Mouse (Mus musculus): Measurements from ENCODE around the gene Dph2. TPM values are rescaled to one million over a fixed set of nuclear protein-coding genes. Genes with fewer than 3 reads are reported as not detected.

Dph2 gene
- polyA plus RNA-seq, 1 experiment from 2014 or later: 15.8 TPM

GRCm38 (mm10) chr4:117871787-117872186 lies 20.0 kb downstream of the Dph2 start:
- Histone ChIP-seq H3K4me1 (peaks cover 25% of the 10 kb centered on the region), H3K9ac (no peak overlapping the region), H3K27me3 (no peaks in the 10 kb centered on the region), H3K4me3 (replicated peaks) (no peak overlapping the region), H3K4me2 (replicated peaks) (no peak overlapping the region), H3K9me3 (replicated peaks) (no peaks in the 10 kb centered on the region), H3K36me3 (peaks cover 35% of the 10 kb centered on the region), H3K27ac (replicated peaks) (no peak overlapping the region)
- ATAC-seq (ENCODE audit: insufficient number of reproducible peaks, low FRiP score, low TSS enrichment, low read depth): 0 out of 2 replicates have a peak, but pooled peaks have one; percentile 17
- 44% methylated on average over 7 of the region's 7 CpGs for WGBS

- H3K9me3 ChIP-seq (replicated peaks): no peaks in the 10 kb centered on the region
- no peak for ATAC-seq (ENCODE audit: insufficient number of reproducible peaks, low FRiP score, low TSS enrichment, low read depth)
- H3K27ac ChIP-seq (replicated peaks): no peak overlapping the region
- H3K27me3 ChIP-seq: no peaks in the 10 kb centered on the region
- H3K9ac ChIP-seq: no peak overlapping the region
- H3K4me2 ChIP-seq (replicated peaks): no peak overlapping the region
- H3K4me3 ChIP-seq (replicated peaks): no peak overlapping the region
- peaks cover 38% of the 10 kb centered on the region for H3K4me1 ChIP-seq
- WGBS: 48% methylated on average over 1 of the region's 1 CpGs
- H3K36me3 ChIP-seq: peaks cover 23% of the 10 kb centered on the region
Measured at GRCm38 (mm10) chr4:117870437-117870836, 21.4 kb downstream of the Dph2 start.

- WGBS: 59% methylated on average over 9 of the region's 9 CpGs
- no peak overlapping the region for H3K4me2 ChIP-seq (replicated peaks)
- no peaks in the 10 kb centered on the region for H3K27me3 ChIP-seq
- H3K4me1 ChIP-seq: peaks cover 38% of the 10 kb centered on the region
- no peak for ATAC-seq (ENCODE audit: insufficient number of reproducible peaks, low FRiP score, low TSS enrichment, low read depth)
- peaks cover 13% of the 10 kb centered on the region for H3K36me3 ChIP-seq
- H3K9me3 ChIP-seq (replicated peaks): no peaks in the 10 kb centered on the region
- no peak overlapping the region for H3K4me3 ChIP-seq (replicated peaks)
- H3K27ac ChIP-seq (replicated peaks): no peak overlapping the region
- no peak overlapping the region for H3K9ac ChIP-seq
Measured at GRCm38 (mm10) chr4:117869317-117869716, 22.5 kb downstream of the Dph2 start.

GRCm38 (mm10) chr4:117867823-117868222 lies 24.0 kb downstream of the Dph2 start:
- 14% methylated on average over 24 of the region's 24 CpGs for WGBS
- peaks cover 39% of the 10 kb centered on the region for H3K4me1 ChIP-seq
- H3K36me3 ChIP-seq: no peaks in the 10 kb centered on the region; the same call in 1 of the 2 replicates
- no peaks in the 10 kb centered on the region for H3K27me3 ChIP-seq
- peak overlapping the region; percentile 10 for H3K4me2 ChIP-seq (replicated peaks)
- ATAC-seq (ENCODE audit: insufficient number of reproducible peaks, low FRiP score, low TSS enrichment, low read depth): no peak
- H3K4me3 ChIP-seq (replicated peaks): no peak overlapping the region
- H3K9me3 ChIP-seq (replicated peaks): no peaks in the 10 kb centered on the region
- no peak overlapping the region for H3K9ac ChIP-seq
- H3K27ac ChIP-seq (replicated peaks): no peak overlapping the region

GRCm38 (mm10) chr4:117867000-117867399 lies 24.8 kb downstream of the Dph2 start:
- H3K36me3 ChIP-seq: no peaks in the 10 kb centered on the region; the same call in 1 of the 2 replicates
- H3K27me3 ChIP-seq: no peaks in the 10 kb centered on the region
- H3K27ac ChIP-seq (replicated peaks): 0 out of 2 replicates have a peak overlapping the region, but pooled peaks have one; percentile 51
- H3K4me1 ChIP-seq: peaks cover 33% of the 10 kb centered on the region
- no peak overlapping the region for H3K4me2 ChIP-seq (replicated peaks)
- no peak for ATAC-seq (ENCODE audit: insufficient number of reproducible peaks, low FRiP score, low TSS enrichment, low read depth)
- H3K9ac ChIP-seq: no peak overlapping the region
- WGBS: 71% methylated on average over 6 of the region's 6 CpGs
- no peak overlapping the region for H3K4me3 ChIP-seq (replicated peaks)
- H3K9me3 ChIP-seq (replicated peaks): no peaks in the 10 kb centered on the region

- peak overlapping the region; percentile 51; the same call in 1 of the 2 replicates for H3K27ac ChIP-seq (replicated peaks)
- H3K4me2 ChIP-seq (replicated peaks): no peak overlapping the region
- no peak overlapping the region for H3K9ac ChIP-seq
- H3K4me1 ChIP-seq: peaks cover 31% of the 10 kb centered on the region
- 29% methylated on average over 9 of the region's 9 CpGs for WGBS
- no peaks in the 10 kb centered on the region for H3K9me3 ChIP-seq (replicated peaks)
- H3K36me3 ChIP-seq: no peaks in the 10 kb centered on the region; the same call in 1 of the 2 replicates
- H3K4me3 ChIP-seq (replicated peaks): no peak overlapping the region
- peak; percentile 66 for ATAC-seq (ENCODE audit: insufficient number of reproducible peaks, low FRiP score, low TSS enrichment, low read depth)
- H3K27me3 ChIP-seq: no peaks in the 10 kb centered on the region
Measured at GRCm38 (mm10) chr4:117866083-117866482, 25.7 kb downstream of the Dph2 start.

- 29% methylated on average over 4 of the region's 4 CpGs for WGBS
- no peaks in the 10 kb centered on the region for H3K27me3 ChIP-seq
- no peak overlapping the region for H3K27ac ChIP-seq (replicated peaks)
- H3K4me2 ChIP-seq (replicated peaks): no peak overlapping the region
- H3K9ac ChIP-seq: no peak overlapping the region
- ATAC-seq (ENCODE audit: insufficient number of reproducible peaks, low FRiP score, low TSS enrichment, low read depth): no peak
- no peak overlapping the region for H3K4me3 ChIP-seq (replicated peaks)
- no peaks in the 10 kb centered on the region for H3K9me3 ChIP-seq (replicated peaks)
- H3K4me1 ChIP-seq: peaks cover 23% of the 10 kb centered on the region
- no peaks in the 10 kb centered on the region for H3K36me3 ChIP-seq
Measured at GRCm38 (mm10) chr4:117862823-117863222, 29.0 kb downstream of the Dph2 start.

- Histone ChIP-seq H3K27me3 (no peaks in the 10 kb centered on the region), H3K4me2 (replicated peaks) (no peak overlapping the region), H3K27ac (replicated peaks) (no peak overlapping the region), H3K4me1 (peaks cover 5% of the 10 kb centered on the region; the same call in 1 of the 2 replicates), H3K36me3 (peaks cover 10% of the 10 kb centered on the region; the same call in 1 of the 2 replicates), H3K4me3 (replicated peaks) (no peak overlapping the region), H3K9me3 (replicated peaks) (no peaks in the 10 kb centered on the region), H3K9ac (no peak overlapping the region)
- no peak for ATAC-seq (ENCODE audit: insufficient number of reproducible peaks, low FRiP score, low TSS enrichment, low read depth)
- WGBS: 69% methylated on average over 9 of the region's 9 CpGs
Measured at GRCm38 (mm10) chr4:117860570-117860969, 31.3 kb downstream of the Dph2 start.

GRCm38 (mm10) chr4:117858794-117859193 lies 33.0 kb downstream of the Dph2 start:
- H3K4me1 ChIP-seq: 0 out of 2 replicates have a peak, but pooled peaks cover 3% of the 10 kb centered on the region
- peaks cover 10% of the 10 kb centered on the region; the same call in 1 of the 2 replicates for H3K36me3 ChIP-seq
- H3K27ac ChIP-seq (replicated peaks): no peak overlapping the region
- H3K9me3 ChIP-seq (replicated peaks): no peaks in the 10 kb centered on the region
- no peak overlapping the region for H3K9ac ChIP-seq
- no peak overlapping the region for H3K4me2 ChIP-seq (replicated peaks)
- ATAC-seq (ENCODE audit: insufficient number of reproducible peaks, low FRiP score, low TSS enrichment, low read depth): no peak
- WGBS: 77% methylated on average over 3 of the region's 3 CpGs
- no peak overlapping the region for H3K4me3 ChIP-seq (replicated peaks)
- H3K27me3 ChIP-seq: no peaks in the 10 kb centered on the region

- ATAC-seq (ENCODE audit: insufficient number of reproducible peaks, low FRiP score, low TSS enrichment, low read depth): 0 out of 2 replicates have a peak, but pooled peaks have one; percentile 27
- H3K27ac ChIP-seq (replicated peaks): no peak overlapping the region
- H3K36me3 ChIP-seq: peaks cover 10% of the 10 kb centered on the region; the same call in 1 of the 2 replicates
- H3K4me3 ChIP-seq (replicated peaks): no peak overlapping the region
- no peaks in the 10 kb centered on the region for H3K9me3 ChIP-seq (replicated peaks)
- H3K4me1 ChIP-seq: 0 out of 2 replicates have a peak, but pooled peaks cover 3% of the 10 kb centered on the region
- H3K27me3 ChIP-seq: no peaks in the 10 kb centered on the region
- no peak overlapping the region for H3K9ac ChIP-seq
- H3K4me2 ChIP-seq (replicated peaks): no peak overlapping the region
- WGBS: 52% methylated on average over 9 of the region's 9 CpGs
Measured at GRCm38 (mm10) chr4:117855146-117855545, 36.7 kb downstream of the Dph2 start.

- Histone ChIP-seq H3K9me3 (replicated peaks) (no peaks in the 10 kb centered on the region), H3K27me3 (no peaks in the 10 kb centered on the region), H3K27ac (replicated peaks) (no peak overlapping the region), H3K4me3 (replicated peaks) (no peak overlapping the region), H3K36me3 (peaks cover 8% of the 10 kb centered on the region; the same call in 1 of the 2 replicates), H3K4me1 (0 out of 2 replicates have a peak, but pooled peaks cover 3% of the 10 kb centered on the region), H3K9ac (no peak overlapping the region), H3K4me2 (replicated peaks) (no peak overlapping the region)
- 84% methylated on average over 10 of the region's 10 CpGs for WGBS
- no peak for ATAC-seq (ENCODE audit: insufficient number of reproducible peaks, low FRiP score, low TSS enrichment, low read depth)
Measured at GRCm38 (mm10) chr4:117852152-117852868, 39.5 kb downstream of the Dph2 start.

All from embryonic facial prominence, embryonic 15.5 days (tissue).